ENCODE assay signal across 29 mouse cellular contexts in genomic region chrX:111685665-111686064, GRCm38 (mm10). TPM values are rescaled to one million over a fixed set of nuclear protein-coding genes. Genes with fewer than 3 reads are reported as not detected.
DNase-seq lines count a peak whose midpoint lies in the region; ATAC-seq and TF ChIP-seq lines count a peak whose summit lies in the region.
"Had no signal": no experiment of that assay in that cellular context is flagged by ENCODE, and none has a peak within 500 bp of the region (broad histone marks: within the 10 kb centered on the region; RNA-seq: fewer than 3 reads in every experiment).

No protein-coding gene starts in this region.

- H3K9me3 ChIP-seq in forebrain, embryonic 14.5 days (replicated peaks; ENCODE audit: control insufficient read depth, low read length): no peaks in the 10 kb centered on the region
- no peaks in the 10 kb centered on the region for H3K9me3 ChIP-seq in forebrain, embryonic 10.5 days
- H3K9me3 ChIP-seq in hindbrain, embryonic 13.5 days: no peaks in the 10 kb centered on the region
- H3K9me3 ChIP-seq: embryonic facial prominence, embryonic 10.5 days; heart, embryonic 10.5 days; hindbrain, embryonic 10.5 days; limb, embryonic 13.5 days; liver, embryonic 13.5 days; neural tube, embryonic 13.5 days had no signal

- peak; percentile 1 for DNase-seq in forebrain, embryonic 14.5 days (ENCODE audit: low spot score)
- DNase-seq in forebrain, embryonic 10.5 days (ENCODE audit: extremely low spot score, low spot score): no peak
- no peak for DNase-seq in layer of hippocampus, adult 2 months (ENCODE audit: low spot score in 2 of 2)
- no peak for DNase-seq in layer of hippocampus, postnatal 10 days (ENCODE audit: low spot score in 2 of 2)
- DNase-seq in 3T3-L1 (ENCODE audit: low read depth, low spot score) (peak; percentile 1), R1 (ENCODE audit: low read depth, low spot score) (peak; percentile 4)
- DNase-seq: adrenal gland, postnatal 36 days; B cell, adult 2 months; cerebellum, adult 9-10 months; kidney, adult 18-20 months; kidney, postnatal 14 days; layer of hippocampus, postnatal 36 days; liver, embryonic 13.5 days; lung, embryonic 14.5 days; lung, postnatal 4 days; midbrain, embryonic 14.5 days; right cerebral cortex, adult 18-20 months; right cerebral cortex, postnatal 4 days; thymus, adult 18-20 months; thymus, postnatal 36 days had no signal

- no peak overlapping the region for H3K4me2 ChIP-seq in forebrain, embryonic 14.5 days (ENCODE audit: low read length)
- no peak overlapping the region for H3K4me2 ChIP-seq in hindbrain, embryonic 13.5 days
- H3K4me2 ChIP-seq: limb, embryonic 13.5 days; liver, embryonic 13.5 days; lung, embryonic 14.5 days; neural tube, embryonic 13.5 days had no signal

- H3K4me1 ChIP-seq in forebrain, embryonic 14.5 days (ENCODE audit: control insufficient read depth, insufficient read depth, low read length): no peaks in the 10 kb centered on the region
- H3K4me1 ChIP-seq in forebrain, embryonic 10.5 days: no peaks in the 10 kb centered on the region
- H3K4me1 ChIP-seq in hindbrain, embryonic 13.5 days (replicated peaks): no peaks in the 10 kb centered on the region
- H3K4me1 ChIP-seq: embryonic facial prominence, embryonic 10.5 days; heart, embryonic 10.5 days; hindbrain, embryonic 10.5 days; limb, embryonic 13.5 days; liver, embryonic 13.5 days; neural tube, embryonic 13.5 days had no signal

- TF ChIP-seq CTCF in layer of hippocampus, adult 2 months (conservative IDR thresholded peaks at IDR 0.05): peak; percentile 59

- no peak overlapping the region for H3K9ac ChIP-seq in forebrain, embryonic 14.5 days (ENCODE audit: low read length)
- H3K9ac ChIP-seq in hindbrain, embryonic 13.5 days: no peak overlapping the region
- H3K9ac ChIP-seq: limb, embryonic 13.5 days; liver, embryonic 13.5 days; lung, embryonic 14.5 days; neural tube, embryonic 13.5 days had no signal

- H3K27ac ChIP-seq in forebrain, embryonic 14.5 days (ENCODE audit: low read depth, low read length): no peak overlapping the region
- H3K27ac ChIP-seq in forebrain, embryonic 10.5 days: no peak overlapping the region
- no peak overlapping the region for H3K27ac ChIP-seq in layer of hippocampus, adult 2 months
- no peak overlapping the region for H3K27ac ChIP-seq in hindbrain, embryonic 13.5 days
- H3K27ac ChIP-seq: embryonic facial prominence, embryonic 10.5 days; heart, embryonic 10.5 days; hindbrain, embryonic 10.5 days; limb, embryonic 13.5 days; liver, embryonic 13.5 days; neural tube, embryonic 13.5 days had no signal

- H3K27me3 ChIP-seq in forebrain, embryonic 14.5 days (replicated peaks; ENCODE audit: control insufficient read depth, insufficient read depth, low read length): no peaks in the 10 kb centered on the region
- no peaks in the 10 kb centered on the region for H3K27me3 ChIP-seq in forebrain, embryonic 10.5 days (ENCODE audit: poor library complexity, severe bottlenecking)
- H3K27me3 ChIP-seq in hindbrain, embryonic 13.5 days: no peaks in the 10 kb centered on the region
- H3K27me3 ChIP-seq: CH12.LX; limb, embryonic 13.5 days; liver, embryonic 13.5 days; neural tube, embryonic 13.5 days had no signal

- no peak overlapping the region for H3K4me3 ChIP-seq in forebrain, embryonic 14.5 days (ENCODE audit: low read depth, low read length)
- H3K4me3 ChIP-seq in forebrain, embryonic 10.5 days: no peak overlapping the region
- no peak overlapping the region for H3K4me3 ChIP-seq in layer of hippocampus, adult 2 months
- H3K4me3 ChIP-seq in hindbrain, embryonic 13.5 days: no peak overlapping the region
- H3K4me3 ChIP-seq: embryonic facial prominence, embryonic 10.5 days; heart, embryonic 10.5 days; hindbrain, embryonic 10.5 days; limb, embryonic 13.5 days; liver, embryonic 13.5 days; myocyte; neural tube, embryonic 13.5 days had no signal

- 53% methylated on average over 3 of the region's 3 CpGs for WGBS in forebrain, embryonic 14.5 days
- WGBS in forebrain, embryonic 10.5 days: 69% methylated on average over 3 of the region's 3 CpGs
- WGBS in hindbrain, embryonic 13.5 days: 64% methylated on average over 3 of the region's 3 CpGs

- H3K36me3 ChIP-seq in forebrain, embryonic 14.5 days (ENCODE audit: control insufficient read depth, insufficient read depth, low read length): no peaks in the 10 kb centered on the region
- H3K36me3 ChIP-seq in forebrain, embryonic 10.5 days (replicated peaks): no peaks in the 10 kb centered on the region
- H3K36me3 ChIP-seq in hindbrain, embryonic 13.5 days: no peaks in the 10 kb centered on the region
- H3K36me3 ChIP-seq: embryonic facial prominence, embryonic 10.5 days; heart, embryonic 10.5 days; hindbrain, embryonic 10.5 days; limb, embryonic 13.5 days; liver, embryonic 13.5 days; neural tube, embryonic 13.5 days had no signal

- ATAC-seq in forebrain, embryonic 14.5 days: no peak
- ATAC-seq in hindbrain, embryonic 13.5 days (ENCODE audit: low FRiP score): no peak

RNA-seq across cellular contexts. Expression of gene Hdx, which starts 11.2 kb away (rescaled TPM):
- 1.4 and 1.9 TPM in 2 replicates for polyA plus RNA-seq in forebrain, embryonic 14.5 days (2014; fragmentation: Nextera tagmentation; extraction: Ambion mirVana)
- polyA plus RNA-seq in forebrain, embryonic 10.5 days (2016; fragmentation: Nextera tagmentation; extraction: Ambion mirVana): 1.7 and 1.8 TPM in 2 replicates
- 1 to 10 TPM; 3.6 to 3.7 TPM for total RNA-seq in layer of hippocampus, adult 2 months (2021)
- total RNA-seq in layer of hippocampus, postnatal 10 days (2021): 1 to 10 TPM; 4.0 to 4.5 TPM
- polyA plus RNA-seq in hindbrain, embryonic 13.5 days (2015; fragmentation: Nextera tagmentation; extraction: Ambion mirVana): 2.4 and 2.6 TPM in 2 replicates
- total RNA-seq: CH12.LX; megakaryocyte-erythroid progenitor cell, adult 5-6 weeks had no signal
- polyA plus RNA-seq: myocyte had no signal

Comparison
In these comparisons a context has a peak if more than half of its experiments do, and no peak if none do; other contexts are left out.
1. DNase-seq: peak in forebrain, embryonic 14.5 days (single experiment), 3T3-L1 (single experiment) and R1 (single experiment); none in forebrain, embryonic 10.5 days (single experiment), layer of hippocampus, adult 2 months (0 of 2) and layer of hippocampus, postnatal 10 days (0 of 2).